Mouse (Mus musculus): ENCODE measurements around the gene Crtac1.

- TF ChIP-seq CTCF (IDR thresholded peaks at IDR 0.05 in 2 of 3, conservative IDR thresholded peaks at IDR 0.05 in 1 of 3; ENCODE audit: control insufficient read depth in 1 of 3, insufficient read depth in 1 of 3, low read depth in 2 of 3, low read length in 3 of 3, poor library complexity in 1 of 3, severe bottlenecking in 1 of 3) (no peak), EP300 (IDR thresholded peaks at IDR 0.05; ENCODE audit: low read depth in 1 of 2, low read length in 2 of 2) (no peak), ZMIZ1 (IDR thresholded peaks at IDR 0.05; ENCODE audit: low read depth, low read length) (no peak), MAX (IDR thresholded peaks at IDR 0.05; ENCODE audit: low read length) (no peak), ETS1 (IDR thresholded peaks at IDR 0.05; ENCODE audit: low read depth, low read length) (no peak), ZC3H11A (IDR thresholded peaks at IDR 0.05; ENCODE audit: low read depth, low read length) (no peak), POLR2A (IDR thresholded peaks at IDR 0.05; ENCODE audit: control insufficient read depth in 1 of 2, insufficient read depth in 1 of 2, low read depth in 1 of 2, low read length in 2 of 2, poor library complexity in 1 of 2) (no peak), TCF12 (IDR thresholded peaks at IDR 0.05; ENCODE audit: low read depth, low read length) (no peak), POLR2AphosphoS5 (IDR thresholded peaks at IDR 0.05; ENCODE audit: borderline replicate concordance, low read depth, low read length) (no peak), SIN3A (IDR thresholded peaks at IDR 0.05; ENCODE audit: low read length) (no peak), ZKSCAN1 (IDR thresholded peaks at IDR 0.05; ENCODE audit: low read depth, low read length) (no peak)
These were observed 37.7 kb downstream of the Crtac1 start for GRCm38 (mm10) chr19:42393920-42394319.

Data from MEL (cell line).